Mouse (Mus musculus) embryonic facial prominence, embryonic 10.5 days (tissue): ENCODE measurements around the gene Rbm17. TPM values are rescaled to one million over a fixed set of nuclear protein-coding genes. Genes with fewer than 3 reads are reported as not detected.
A peak's percentile ranks its signal among the peaks of the same experiment; 100 is the strongest.

Experiments used
- DNase-seq: peaks from one replicate; pipeline ENCODE4 v3.0.0-alpha.2; 2017; ENCODE audit warnings: low spot score
- H3K27ac ChIP-seq: fragments of 300-500 bp; sonication (generic); replicated peaks from 2 replicates; pipeline ENCODE4 v1.5.1; 2016; ENCODE audit warnings: mild to moderate bottlenecking
- H3K27me3 ChIP-seq: fragments of 300-500 bp; sonication (generic); replicated peaks from 2 replicates; pipeline ENCODE4 v1.6.1; 2016; ENCODE audit warnings: low read depth, mild to moderate bottlenecking; ENCODE audit not compliant: poor library complexity, severe bottlenecking
- H3K36me3 ChIP-seq: fragments of 300-500 bp; sonication (generic); replicated peaks from 2 replicates; pipeline ENCODE4 v1.6.1; 2016; ENCODE audit warnings: mild to moderate bottlenecking, moderate library complexity
- H3K4me1 ChIP-seq: fragments of 300-500 bp; sonication (generic); 2 replicates; pipeline ENCODE4 v1.6.1; 2016
- H3K4me3 ChIP-seq: fragments of 300-500 bp; sonication (generic); 2 replicates; pipeline ENCODE4 v1.5.1; 2016; ENCODE audit warnings: mild to moderate bottlenecking, moderate library complexity
- H3K9me3 ChIP-seq: fragments of 300-500 bp; sonication (generic); 2 replicates; pipeline ENCODE4 v1.6.1; 2016; ENCODE audit warnings: mild to moderate bottlenecking
- WGBS: fragments of 180-500 bp; shearing (Covaris S2); methylation state at CpG from one replicate; pipeline ENCODE4 v1.1.7; 2016; 5-methylcytosine and 5-hydroxymethylcytosine counted together
- polyA plus RNA-seq: library from polyadenylated mRNA; unstranded; fragments of >200 nt; fragmentation: Nextera tagmentation; extraction: Ambion mirVana; gene quantifications from 2 replicates; pipeline ENCODE4 v1.2.1, GENCODE M21; 2016

Rbm17 gene
- polyA plus RNA-seq, 1 experiment from 2014 or later, result 201 TPM

DNA sequence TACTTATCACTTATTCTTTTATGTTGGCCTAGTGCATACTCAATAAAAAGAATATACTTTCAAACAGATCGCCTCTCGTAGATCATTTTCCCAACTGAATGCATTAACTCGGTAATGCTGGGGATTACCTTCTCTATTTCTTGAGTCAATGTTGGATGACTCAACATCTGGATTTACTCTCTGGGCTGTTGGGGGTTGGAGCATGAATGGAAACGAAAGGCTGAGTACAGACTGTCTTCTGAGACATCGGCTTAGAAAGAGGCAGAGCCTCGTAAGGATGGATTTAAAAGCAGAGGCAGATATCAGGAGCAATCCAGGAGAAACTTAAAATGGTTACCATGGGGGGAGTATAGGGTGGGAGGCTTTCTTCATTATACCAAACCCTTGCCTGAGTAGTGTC is 25.8 kb downstream of the Rbm17 start:
- no peak overlapping the region for H3K4me3 ChIP-seq
- no peaks in the 10 kb centered on the region for H3K4me1 ChIP-seq
- no peak for DNase-seq
- H3K27ac ChIP-seq, result no peak overlapping the region
- H3K9me3 ChIP-seq, result peaks cover 7% of the 10 kb centered on the region; the same call in 1 of the 2 replicates
- peaks cover 19% of the 10 kb centered on the region for H3K36me3 ChIP-seq
- H3K27me3 ChIP-seq, result no peaks in the 10 kb centered on the region
- 89% methylated on average over 6 of the region's 6 CpGs for WGBS

DNA sequence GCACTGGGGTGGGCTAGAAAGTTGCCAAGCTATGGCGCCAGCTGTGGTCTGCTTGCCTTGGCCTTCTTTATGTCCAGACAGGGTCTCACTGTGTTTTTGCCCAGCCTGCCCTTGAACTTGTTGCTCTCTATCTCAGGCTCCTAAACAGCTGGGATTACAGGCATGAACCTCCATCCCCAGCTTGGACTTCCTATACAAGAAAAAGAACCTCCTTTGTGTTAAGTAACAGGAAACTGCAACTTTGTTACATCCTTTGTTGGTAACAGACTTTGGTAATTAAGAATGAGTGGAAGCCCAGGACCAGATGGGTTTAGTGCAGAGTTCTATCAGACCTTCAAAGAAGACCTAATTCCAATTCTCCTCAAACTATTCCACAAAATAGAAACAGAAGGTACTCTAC is 30.3 kb downstream of the Rbm17 start:
- Histone ChIP-seq H3K4me3 (no peak overlapping the region), H3K9me3 (no peaks in the 10 kb centered on the region), H3K36me3 (no peaks in the 10 kb centered on the region), H3K4me1 (no peaks in the 10 kb centered on the region), H3K27me3 (no peaks in the 10 kb centered on the region), H3K27ac (no peak overlapping the region)
- 94% methylated on average over 1 of the region's 1 CpGs for WGBS
- DNase-seq, result no peak

DNA sequence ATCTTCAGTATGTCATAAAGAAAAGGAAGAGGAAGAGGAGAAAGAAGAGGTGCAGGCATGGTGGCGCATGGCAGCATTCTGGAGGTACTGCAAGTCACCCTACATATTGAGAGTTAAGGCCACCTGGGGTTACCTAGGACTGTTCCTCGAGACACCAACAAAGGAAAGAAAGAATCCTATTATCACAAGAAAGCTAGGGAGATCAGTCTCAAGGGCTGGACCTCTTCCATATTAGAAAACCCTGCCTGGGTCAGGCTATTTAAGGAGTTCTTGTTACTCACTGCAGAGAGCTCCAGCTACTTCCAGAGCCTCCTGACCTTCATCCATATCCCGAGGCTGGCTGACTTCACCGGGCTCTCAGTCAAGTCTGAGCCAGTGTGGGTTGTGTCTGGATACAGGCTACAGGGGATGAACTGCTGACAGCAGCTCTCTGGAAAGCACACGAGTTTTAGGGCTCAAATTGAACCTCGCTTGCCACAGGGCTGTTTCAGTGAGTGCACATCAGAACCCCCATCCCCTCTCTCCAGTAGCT is 32.9 kb downstream of the Rbm17 start:
- Histone ChIP-seq H3K9me3 (no peaks in the 10 kb centered on the region), H3K27ac (no peak overlapping the region), H3K4me3 (no peak overlapping the region), H3K4me1 (no peaks in the 10 kb centered on the region), H3K27me3 (no peaks in the 10 kb centered on the region), H3K36me3 (no peaks in the 10 kb centered on the region)
- DNase-seq, result no peak
- 42% methylated on average over 6 of the region's 6 CpGs for WGBS

DNA sequence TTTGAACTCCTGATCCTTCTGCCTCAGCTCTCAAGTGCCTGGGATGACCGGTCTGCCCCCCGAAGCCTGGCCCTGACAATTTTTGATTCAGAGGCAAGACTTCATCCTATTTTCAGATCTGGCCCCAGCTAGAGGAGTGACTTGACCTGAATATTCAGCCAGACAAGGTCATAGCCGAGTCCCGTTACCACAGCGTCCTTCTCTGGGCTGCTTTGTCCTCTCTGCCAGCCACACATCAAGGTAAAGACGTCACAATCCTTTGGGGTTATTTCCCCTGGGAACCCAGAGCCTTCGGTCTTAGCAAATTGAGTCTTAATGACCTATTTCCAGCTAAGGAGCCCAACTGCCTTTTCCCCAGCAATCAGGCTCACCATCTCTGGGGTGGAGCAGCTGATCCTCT is 35.5 kb downstream of the Rbm17 start:
- DNase-seq, result no peak
- H3K27me3 ChIP-seq, result no peaks in the 10 kb centered on the region
- no peaks in the 10 kb centered on the region for H3K9me3 ChIP-seq
- no peaks in the 10 kb centered on the region for H3K36me3 ChIP-seq
- no peak overlapping the region for H3K4me3 ChIP-seq
- WGBS, result 85% methylated on average over 7 of the region's 7 CpGs
- H3K27ac ChIP-seq, result no peak overlapping the region
- H3K4me1 ChIP-seq, result no peaks in the 10 kb centered on the region

DNA sequence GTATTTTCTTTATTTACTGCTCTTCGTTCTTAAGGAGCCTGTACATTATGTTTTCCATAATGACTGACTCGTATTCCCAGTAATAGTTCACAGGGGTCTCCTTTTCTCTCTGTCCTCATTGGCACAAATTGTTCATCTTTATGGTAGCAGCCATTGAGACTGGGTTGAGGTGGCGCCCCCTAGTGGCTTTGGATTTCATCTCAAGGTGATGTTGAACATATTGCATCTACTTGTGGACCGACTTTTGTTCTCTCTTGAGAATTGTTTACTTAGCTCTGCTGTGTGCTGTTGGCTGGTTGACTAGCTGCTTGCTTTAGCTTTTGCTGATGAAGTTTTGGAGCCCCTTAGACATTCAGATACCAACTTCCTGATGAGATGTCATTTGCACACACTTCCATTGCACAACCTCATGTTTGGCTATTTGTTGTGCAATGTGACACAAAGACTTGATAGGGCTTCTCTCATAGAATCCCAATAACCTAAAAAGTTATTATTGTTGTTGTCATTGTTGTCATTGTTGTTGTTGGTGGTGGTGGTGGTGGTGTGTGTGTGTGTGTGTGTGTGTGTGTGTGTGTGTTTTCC is 36.1 kb downstream of the Rbm17 start:
- Histone ChIP-seq H3K27me3 (no peaks in the 10 kb centered on the region), H3K27ac (no peak overlapping the region), H3K4me1 (no peaks in the 10 kb centered on the region), H3K36me3 (no peaks in the 10 kb centered on the region), H3K4me3 (no peak overlapping the region), H3K9me3 (no peaks in the 10 kb centered on the region)
- WGBS, result 61% methylated on average over 4 of the region's 4 CpGs
- peak; percentile 42 for DNase-seq

DNA sequence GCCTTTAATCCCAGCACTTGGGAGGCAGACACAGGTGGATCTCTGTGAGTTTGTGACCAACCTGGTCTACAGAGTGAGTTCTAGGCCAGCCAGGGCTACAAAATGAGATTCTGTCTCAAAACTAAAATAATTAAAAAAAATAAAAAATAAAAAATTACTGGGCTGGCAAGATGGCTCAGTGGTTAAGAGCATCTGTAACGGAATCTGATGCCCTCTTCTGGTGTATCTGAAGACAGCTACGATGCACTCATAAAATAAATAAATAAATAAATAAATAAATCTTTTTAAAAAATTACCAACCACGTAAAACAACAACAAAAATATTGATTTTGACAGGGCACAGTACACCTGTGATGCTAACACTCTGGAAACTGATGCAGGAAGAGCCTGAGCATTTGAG is 37.1 kb downstream of the Rbm17 start:
- DNase-seq, result no peak
- WGBS, result 89% methylated on average over 3 of the region's 3 CpGs

DNA sequence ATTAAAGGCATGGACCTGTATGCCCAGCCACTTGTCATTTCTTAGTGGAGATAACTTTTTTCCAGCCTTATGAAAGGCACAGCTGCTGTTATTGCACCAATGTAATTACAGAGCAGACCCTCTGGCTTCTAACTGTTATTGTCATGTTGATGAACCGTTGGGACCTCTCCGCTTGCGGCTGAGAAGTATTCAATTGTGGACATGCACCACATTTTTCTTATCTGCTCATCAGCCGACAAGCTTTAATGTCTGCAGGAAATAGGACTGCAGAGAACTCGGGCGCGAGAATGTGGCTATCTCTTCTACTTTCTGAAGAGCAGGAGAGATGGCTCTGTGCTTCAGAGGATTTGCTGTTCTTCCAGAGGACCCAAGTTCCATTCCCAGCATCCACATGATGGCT is 37.7 kb downstream of the Rbm17 start:
- Histone ChIP-seq H3K27me3 (no peaks in the 10 kb centered on the region), H3K4me1 (no peaks in the 10 kb centered on the region), H3K27ac (no peak overlapping the region), H3K4me3 (no peak overlapping the region), H3K9me3 (no peaks in the 10 kb centered on the region), H3K36me3 (no peaks in the 10 kb centered on the region)
- DNase-seq, result no peak
- 87% methylated on average over 7 of the region's 7 CpGs for WGBS

More for the DNA sequence above, 37.1 kb downstream of the Rbm17 start:
- Histone ChIP-seq H3K27ac (no peak overlapping the region), H3K9me3 (no peaks in the 10 kb centered on the region), H3K4me1 (no peaks in the 10 kb centered on the region), H3K36me3 (no peaks in the 10 kb centered on the region), H3K27me3 (no peaks in the 10 kb centered on the region), H3K4me3 (no peak overlapping the region)

DNA sequence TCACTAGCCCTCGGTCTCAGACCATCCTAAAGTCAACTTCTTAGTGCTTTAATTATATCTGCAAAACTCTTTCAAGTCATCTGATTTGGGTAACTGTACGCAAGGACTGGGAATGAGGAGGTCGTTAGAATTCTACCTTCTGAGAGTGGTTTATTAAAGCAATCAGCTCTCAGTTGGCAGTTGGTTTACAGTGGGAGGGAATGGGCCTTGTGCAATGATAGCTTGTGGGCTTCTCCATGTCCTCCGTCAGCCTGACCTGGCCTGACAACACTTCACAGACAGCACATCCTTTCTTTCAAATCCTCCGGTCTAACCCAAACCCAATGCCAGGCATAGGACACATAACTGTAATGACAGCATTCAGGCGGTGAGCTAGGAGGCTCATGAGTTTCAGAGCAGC is 39.2 kb downstream of the Rbm17 start:
- Histone ChIP-seq H3K27me3 (no peaks in the 10 kb centered on the region), H3K4me3 (no peak overlapping the region), H3K27ac (no peak overlapping the region), H3K9me3 (no peaks in the 10 kb centered on the region), H3K36me3 (no peaks in the 10 kb centered on the region), H3K4me1 (no peaks in the 10 kb centered on the region)
- 87% methylated on average over 6 of the region's 6 CpGs for WGBS
- no peak for DNase-seq

DNA sequence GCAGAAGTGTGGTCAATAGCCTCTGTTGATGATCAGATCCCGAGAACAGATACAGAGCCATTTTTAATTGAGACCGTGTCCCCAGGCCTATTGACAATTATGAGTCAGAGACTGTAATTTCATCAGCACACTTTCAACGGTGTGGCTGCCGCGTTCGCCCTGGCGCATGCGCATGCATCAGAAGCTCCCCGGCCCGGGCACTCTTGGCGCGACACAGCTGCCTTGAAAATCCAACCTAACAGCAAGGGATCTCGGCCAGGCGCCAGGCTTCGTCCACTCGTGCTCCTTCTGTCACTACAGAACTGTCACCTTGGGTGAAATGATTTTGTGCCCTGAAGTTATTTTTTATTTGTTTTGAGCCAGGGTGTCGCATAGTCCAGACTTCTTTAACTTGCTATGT is 40.7 kb downstream of the Rbm17 start:
- WGBS, result 91% methylated on average over 17 of the region's 17 CpGs
- Histone ChIP-seq H3K4me1 (no peaks in the 10 kb centered on the region), H3K27me3 (no peaks in the 10 kb centered on the region), H3K27ac (no peak overlapping the region), H3K9me3 (no peaks in the 10 kb centered on the region), H3K4me3 (no peak overlapping the region), H3K36me3 (no peaks in the 10 kb centered on the region)
- DNase-seq, result no peak

DNA sequence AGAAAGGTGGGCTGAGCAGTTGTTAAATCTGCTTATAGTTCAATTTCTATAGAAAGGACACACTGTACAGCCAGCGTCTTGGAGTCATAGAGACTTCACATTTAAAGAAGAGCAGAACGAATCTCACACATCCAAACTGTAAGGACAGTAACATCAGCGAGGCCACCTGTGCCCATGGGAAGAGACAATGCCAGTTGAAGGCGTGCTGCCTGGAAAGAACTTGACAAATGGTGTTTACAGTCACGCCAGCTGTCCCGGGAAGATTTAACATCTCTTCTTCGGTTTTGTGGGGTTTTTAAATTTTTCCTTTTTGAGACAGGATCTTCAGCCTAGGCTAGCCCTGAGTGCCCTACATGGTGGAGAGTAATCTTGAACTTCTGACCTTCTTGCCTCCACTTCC is 45.3 kb downstream of the Rbm17 start:
- Histone ChIP-seq H3K36me3 (no peaks in the 10 kb centered on the region), H3K27me3 (peaks cover 23% of the 10 kb centered on the region), H3K27ac (no peak overlapping the region), H3K4me3 (no peak overlapping the region), H3K9me3 (no peaks in the 10 kb centered on the region), H3K4me1 (peaks cover 4% of the 10 kb centered on the region)
- no peak for DNase-seq
- WGBS, result 90% methylated on average over 7 of the region's 7 CpGs

DNA sequence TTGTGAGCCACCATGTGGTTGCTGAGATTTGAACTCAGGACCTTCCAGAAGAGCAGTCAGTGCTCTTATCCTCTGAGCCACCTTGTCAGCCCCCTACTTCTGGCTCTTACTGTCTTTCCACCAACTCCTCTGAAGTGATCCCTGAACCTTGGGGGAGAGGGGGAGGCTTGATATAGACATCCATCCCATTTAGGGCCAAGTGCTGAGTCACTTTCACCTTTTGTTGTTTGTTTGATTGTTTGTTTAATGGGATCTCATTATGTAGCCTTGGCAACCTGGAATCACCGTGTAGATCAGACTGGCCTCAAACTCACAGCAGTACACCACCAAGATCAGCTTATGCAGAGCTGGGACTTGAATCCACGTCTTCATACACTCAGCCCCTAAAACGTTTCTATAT is 46.7 kb downstream of the Rbm17 start:
- Histone ChIP-seq H3K4me1 (peaks cover 18% of the 10 kb centered on the region), H3K4me3 (no peak overlapping the region), H3K9me3 (no peaks in the 10 kb centered on the region), H3K27ac (no peak overlapping the region), H3K36me3 (no peaks in the 10 kb centered on the region), H3K27me3 (peaks cover 37% of the 10 kb centered on the region)
- DNase-seq, result no peak
- 73% methylated on average over 3 of the region's 3 CpGs for WGBS

DNA sequence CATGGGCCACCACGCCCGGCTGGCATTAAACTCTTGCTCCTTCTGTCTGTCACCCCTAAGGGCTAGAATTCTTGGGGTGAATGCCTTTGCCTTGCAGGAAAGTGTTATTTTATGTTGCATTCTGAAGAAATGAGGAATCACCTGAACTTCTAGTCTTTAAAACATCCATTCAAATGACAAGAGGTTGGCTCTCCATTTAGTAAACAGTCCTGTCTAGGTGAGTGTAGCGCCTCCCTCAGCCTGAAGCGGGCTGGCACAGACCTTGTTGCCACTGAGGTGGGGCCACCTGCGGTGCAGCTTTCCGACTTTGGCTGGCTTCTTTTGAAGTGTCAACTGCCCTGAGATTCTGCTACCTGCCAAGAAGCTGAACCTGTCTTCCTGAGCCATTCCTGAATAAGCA is 48.6 kb downstream of the Rbm17 start:
- peaks cover 21% of the 10 kb centered on the region for H3K4me1 ChIP-seq
- no peaks in the 10 kb centered on the region for H3K36me3 ChIP-seq
- H3K27me3 ChIP-seq, result peaks cover 47% of the 10 kb centered on the region
- no peak for DNase-seq
- H3K4me3 ChIP-seq, result no peak overlapping the region
- no peak overlapping the region for H3K27ac ChIP-seq
- no peaks in the 10 kb centered on the region for H3K9me3 ChIP-seq
- WGBS, result 46% methylated on average over 6 of the region's 6 CpGs

DNA sequence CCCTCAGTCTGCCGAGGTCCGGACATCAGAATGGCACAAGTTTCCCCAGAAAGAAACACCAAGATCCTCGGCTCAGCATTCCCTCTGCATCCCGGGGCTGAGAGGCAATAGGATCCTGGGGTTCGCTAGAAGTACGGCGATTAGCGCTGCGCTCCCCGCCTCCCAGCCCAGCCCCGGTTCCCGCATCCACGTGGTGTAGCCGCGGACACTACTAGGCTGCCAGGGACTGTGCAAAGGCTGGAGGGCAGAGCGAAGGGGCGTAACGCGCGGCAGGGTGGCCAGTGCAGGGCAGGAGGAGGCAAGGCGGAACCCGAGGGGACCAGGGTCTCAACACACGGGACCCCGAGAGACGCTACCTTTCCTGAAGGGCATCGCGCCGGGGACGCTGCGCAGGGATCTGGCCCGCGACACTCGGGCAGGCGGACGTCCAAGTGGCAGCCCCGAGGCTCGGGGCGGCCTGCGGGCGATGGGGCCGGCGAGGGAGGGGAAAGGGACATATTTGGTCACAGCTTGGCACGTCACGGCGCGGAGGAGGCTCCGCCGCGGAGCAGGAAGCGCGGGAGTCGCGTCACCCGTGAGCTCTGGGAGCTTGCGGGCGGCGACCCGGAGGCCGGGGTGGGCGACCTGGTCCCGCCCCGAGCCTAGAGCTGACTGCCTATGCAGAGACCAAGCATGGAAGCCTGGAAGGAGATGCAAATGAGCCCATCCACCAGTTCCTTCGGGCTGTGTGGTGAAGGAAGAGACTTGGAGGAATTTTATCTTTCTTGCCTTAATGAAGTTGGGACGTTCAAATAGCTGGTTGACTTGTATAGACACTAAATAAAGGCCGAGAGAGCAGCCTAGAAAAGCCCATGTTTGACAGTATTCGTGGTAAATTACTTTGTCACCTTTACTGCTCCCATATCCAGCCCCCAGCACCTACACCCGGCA is 50.2 kb downstream of the Rbm17 start, which contains the start of gene Pfkfb3:
Gene Pfkfb3, minus strand, starts transcription at position 607 of the 930 bp plus-strand sequence.
- Histone ChIP-seq H3K4me3 (peak within 1 kb of the TSS; percentile 67), H3K27ac (peak within 1 kb of the TSS; percentile 36; the same call in 1 of the 2 replicates)

More for the DNA sequence above, 50.2 kb downstream of the Rbm17 start, which contains the start of gene Pfkfb3:
- Histone ChIP-seq H3K36me3 (no peaks in the 10 kb centered on the region), H3K27me3 (peaks cover 57% of the 10 kb centered on the region), H3K9me3 (no peaks in the 10 kb centered on the region), H3K4me1 (peaks cover 21% of the 10 kb centered on the region)
- WGBS, result 2% methylated on average over 67 of the region's 67 CpGs
- DNase-seq, result peak; percentile 67
